In genomic region chr8:20590117-20590997, GRCm38 (mm10) we compare ENCODE assay signal across 11 mouse cellular contexts. TPM values are rescaled to one million over a fixed set of nuclear protein-coding genes. Genes with fewer than 3 reads are reported as not detected.
A peak's percentile ranks its signal among the peaks of the same experiment; 100 is the strongest.
DNase-seq lines count a peak whose midpoint lies in the region; ATAC-seq and TF ChIP-seq lines count a peak whose summit lies in the region.
"Not testable (repeated sequence)": the region's sequence is repeated elsewhere in the genome, so short reads cannot be mapped to it uniquely, and the experiment has no call there.
"Had no signal": no experiment of that assay in that cellular context is flagged by ENCODE, and none has a peak within 500 bp of the region (broad histone marks: within the 10 kb centered on the region; RNA-seq: fewer than 3 reads in every experiment).

No protein-coding gene starts in this region.

- not testable (repeated sequence) for H3K27ac ChIP-seq in MEL (ENCODE audit: control insufficient read depth, low read depth, low read length); gastrocnemius, adult 2 months; hindbrain, embryonic 11.5 days (ENCODE audit: low read depth, low read length)

- not testable (repeated sequence) for H3K4me2 ChIP-seq in hindbrain, embryonic 11.5 days (replicated peaks; ENCODE audit: low read depth, low read length)

- TF ChIP-seq POLR2A in MEL (IDR thresholded peaks at IDR 0.05; ENCODE audit: control insufficient read depth in 1 of 2, insufficient read depth in 1 of 2, low read depth in 1 of 2, low read length in 2 of 2, poor library complexity in 1 of 2): not testable (repeated sequence)

- not testable (repeated sequence) for ATAC-seq in hindbrain, embryonic 11.5 days (ENCODE audit: low FRiP score)
- peak; percentile 84 for ATAC-seq in megakaryocyte progenitor cell, adult 5-6 weeks (replicated peaks; ENCODE audit: poor library complexity)

- not testable (repeated sequence) for TF ChIP-seq EP300 in MEL (IDR thresholded peaks at IDR 0.05; ENCODE audit: low read depth in 1 of 2, low read length in 2 of 2)

- not testable (repeated sequence) for H3K9ac ChIP-seq in MEL (ENCODE audit: control insufficient read depth, low read depth, low read length, poor library complexity, severe bottlenecking); hindbrain, embryonic 11.5 days (ENCODE audit: low read depth, low read length)

- intact Hi-C loops in gastrocnemius, adult 2 months (cut with DNase I): not testable (repeated sequence)

- not testable (repeated sequence) for H3K9me3 ChIP-seq in MEL (replicated peaks; ENCODE audit: insufficient read depth, low read length); hindbrain, embryonic 11.5 days (ENCODE audit: control insufficient read depth, low read length)

- TF ChIP-seq RAD21 in MEL (IDR thresholded peaks at IDR 0.05; ENCODE audit: low read depth, low read length): not testable (repeated sequence)

- WGBS in hindbrain, embryonic 11.5 days: 88% methylated on average over 3 of the region's 9 CpGs

- H3K27me3 ChIP-seq in MEL (ENCODE audit: control insufficient read depth in 1 of 2, insufficient read depth in 2 of 2, low read length in 2 of 2); hindbrain, embryonic 11.5 days (ENCODE audit: control insufficient read depth, insufficient read depth, low read length): not testable (repeated sequence)

- DNase-seq in MEL (ENCODE audit: low read depth, low spot score): peak; percentile 11
- peak; percentile 13 to 45 for DNase-seq in cerebellum, adult 18-20 months
- peak; percentile 27 for DNase-seq in gastrocnemius, adult 2 months
- DNase-seq in hindbrain, embryonic 11.5 days (ENCODE audit: low spot score): peak; percentile 0
- peak; percentile 24 to 38 for DNase-seq in layer of hippocampus, postnatal 36 days
- peak; percentile 17 to 22 for DNase-seq in right cerebral cortex, postnatal 36 days (ENCODE audit: low spot score in 2 of 2)
- peak; percentile 26 to 59 for DNase-seq in urinary bladder, adult 18-20 months (ENCODE audit: low spot score in 2 of 2)

- H3K4me3 ChIP-seq in MEL (ENCODE audit: control insufficient read depth in 1 of 2, insufficient read depth in 1 of 2, low read depth in 2 of 2, low read length in 2 of 2); gastrocnemius, adult 2 months; hindbrain, embryonic 11.5 days (ENCODE audit: low read depth, low read length): not testable (repeated sequence)

- not testable (repeated sequence) for H3K4me1 ChIP-seq in MEL (ENCODE audit: control insufficient read depth in 1 of 2, insufficient read depth in 2 of 2, low read length in 2 of 2); hindbrain, embryonic 11.5 days (replicated peaks; ENCODE audit: control insufficient read depth, insufficient read depth, low read length)

- not testable (repeated sequence) for TF ChIP-seq CTCF in MEL (IDR thresholded peaks at IDR 0.05 in 2 of 3, conservative IDR thresholded peaks at IDR 0.05 in 1 of 3; ENCODE audit: control insufficient read depth in 1 of 3, insufficient read depth in 1 of 3, low read depth in 2 of 3, low read length in 3 of 3, poor library complexity in 1 of 3, severe bottlenecking in 1 of 3); gastrocnemius, adult 2 months (IDR thresholded peaks at IDR 0.05)

- H3K79me2 ChIP-seq in MEL (ENCODE audit: control insufficient read depth, insufficient read depth, low read length, poor library complexity): not testable (repeated sequence)

- not testable (repeated sequence) for H3K36me3 ChIP-seq in MEL (ENCODE audit: control insufficient read depth in 1 of 2, insufficient read depth in 2 of 2, low read length in 2 of 2); hindbrain, embryonic 11.5 days (ENCODE audit: control insufficient read depth, insufficient read depth, low read length)

RNA-seq across cellular contexts. Expression of gene Gm21119, which starts 24.4 kb away (rescaled TPM):
- total RNA-seq in MEL (2012; rRNA removed): not detected in 2 replicates
- polyA plus RNA-seq in MEL (2012; ENCODE audit: insufficient read depth in 1 of 2, insufficient read length in 2 of 2, low read depth in 1 of 2, low replicate concordance in 2 of 2, missing spikeins in 1 of 2): not detected
- under 1 TPM; 0.33 to 0.51 TPM for total RNA-seq in gastrocnemius, adult 2 months (2021)
- polyA plus RNA-seq in hindbrain, embryonic 11.5 days (2014; fragmentation: Nextera tagmentation; extraction: Ambion mirVana): 0.23 TPM in 1 of 2 replicates, not detected in the other
- 1 to 10 TPM in 1 of 2 experiments, under 1 TPM in 1; 0.67 to 1.0 TPM for total RNA-seq in layer of hippocampus, postnatal 36 days (2021)
- not detected in 2 replicates for total RNA-seq in megakaryocyte progenitor cell, adult 5-6 weeks (2015)
- total RNA-seq in megakaryocyte progenitor cell, adult 5-6 weeks (2017): 0.10 TPM in 1 of 2 replicates, not detected in the other
- polyA plus RNA-seq: G1E; hindbrain, embryonic 12.5 days; macrophage had no signal
